Mouse (Mus musculus) cerebellum, adult 9-10 months (tissue): ENCODE results near the gene Golm1.

ENCODE experiments used
- DNase-seq: peaks from one replicate; pipeline ENCODE4 v3.0.0; 2022

Gene Golm1

GRCm38 (mm10) chr13:59674761-59675150 lies 855 bp downstream of the Golm1 start:
- DNase-seq = peak; percentile 61

GRCm38 (mm10) chr13:59674215-59674614 lies 1.4 kb downstream of the Golm1 start:
- DNase-seq = peak; percentile 49

- DNase-seq = peak; percentile 38
These were observed 2.0 kb downstream of the Golm1 start for GRCm38 (mm10) chr13:59673597-59673996.

- DNase-seq = peak; percentile 24
These were observed 3.4 kb downstream of the Golm1 start for GRCm38 (mm10) chr13:59672248-59672647.

GRCm38 (mm10) chr13:59671521-59671920 lies 4.1 kb downstream of the Golm1 start:
- DNase-seq = peak; percentile 30

GRCm38 (mm10) chr13:59669946-59670345 lies 5.7 kb downstream of the Golm1 start:
- peak; percentile 34 for DNase-seq

- peak; percentile 39 for DNase-seq
These were observed 7.0 kb downstream of the Golm1 start for GRCm38 (mm10) chr13:59668501-59669093.

- peak; percentile 33 for DNase-seq
These were observed 7.8 kb downstream of the Golm1 start for GRCm38 (mm10) chr13:59667763-59668162.

GRCm38 (mm10) chr13:59663939-59664712 lies 11.5 kb downstream of the Golm1 start:
- no peak for DNase-seq

- DNase-seq = no peak
These were observed 13.6 kb downstream of the Golm1 start for GRCm38 (mm10) chr13:59661966-59662365.

- DNase-seq = no peak
These were observed 14.2 kb downstream of the Golm1 start for GRCm38 (mm10) chr13:59661387-59661786.

- no peak for DNase-seq
These were observed 15.2 kb downstream of the Golm1 start for GRCm38 (mm10) chr13:59660371-59660770.

- no peak for DNase-seq
These were observed 17.8 kb downstream of the Golm1 start for GRCm38 (mm10) chr13:59657781-59658180.

GRCm38 (mm10) chr13:59656975-59657388 lies 18.6 kb downstream of the Golm1 start:
- DNase-seq = no peak

- DNase-seq = no peak
These were observed 19.2 kb downstream of the Golm1 start for GRCm38 (mm10) chr13:59656316-59656832.

GRCm38 (mm10) chr13:59655718-59656315 lies 19.8 kb downstream of the Golm1 start:
- DNase-seq = no peak

GRCm38 (mm10) chr13:59654465-59654864 lies 21.1 kb downstream of the Golm1 start:
- DNase-seq = no peak

- DNase-seq = no peak
These were observed 22.5 kb downstream of the Golm1 start for GRCm38 (mm10) chr13:59653136-59653535.

- no peak for DNase-seq
These were observed 23.0 kb downstream of the Golm1 start for GRCm38 (mm10) chr13:59652651-59653050.

- no peak for DNase-seq
These were observed 25.8 kb downstream of the Golm1 start for GRCm38 (mm10) chr13:59649781-59650180.

GRCm38 (mm10) chr13:59648598-59648997 lies 27.0 kb downstream of the Golm1 start:
- peak; percentile 81 for DNase-seq

GRCm38 (mm10) chr13:59647484-59647883 lies 28.1 kb downstream of the Golm1 start:
- no peak for DNase-seq

- DNase-seq = no peak
These were observed 28.9 kb downstream of the Golm1 start for GRCm38 (mm10) chr13:59646674-59647244.
